Mouse (Mus musculus): ENCODE results near the gene Hgf.

GRCm38 (mm10) chr5:16547490-16547889 lies 5.8 kb upstream of the Hgf start:
- TF ChIP-seq GATA1 (IDR thresholded peaks at IDR 0.05; ENCODE audit: low read length) (no peak), TAL1 (IDR thresholded peaks at IDR 0.05; ENCODE audit: low read length) (no peak)

Data from erythroblast, embryonic 14.5 days (primary cell).